Mouse (Mus musculus): ENCODE measurements at regions not wholly inside any gene's neighbourhood (a gene's known extent, or its start where the extent isn't known, plus 50 kb on each side); places are given as distances from the start of the nearest gene placed in this dataset.

DNA sequence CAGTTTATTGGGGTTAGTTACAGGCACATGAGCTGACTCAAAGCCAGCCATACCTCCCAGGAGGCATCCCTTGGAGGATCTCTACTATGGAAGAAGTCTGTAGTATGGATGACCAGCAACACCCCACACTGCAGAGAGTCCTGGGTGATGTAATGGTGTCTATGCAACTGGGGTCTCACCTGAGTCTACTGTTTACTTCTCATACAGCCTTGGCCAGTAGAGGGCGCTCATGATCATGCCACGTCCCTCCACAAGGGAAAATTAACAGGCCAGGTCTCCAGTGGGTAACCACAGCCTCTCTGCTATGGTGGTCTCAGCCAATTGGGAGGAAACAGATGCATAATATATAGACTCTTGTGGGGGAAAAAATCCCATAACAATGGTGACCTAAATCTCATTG lies 111.7 kb downstream of the Cdh26 start:
- peak in 1 of 2 experiments; percentile 78 for DNase-seq

DNA sequence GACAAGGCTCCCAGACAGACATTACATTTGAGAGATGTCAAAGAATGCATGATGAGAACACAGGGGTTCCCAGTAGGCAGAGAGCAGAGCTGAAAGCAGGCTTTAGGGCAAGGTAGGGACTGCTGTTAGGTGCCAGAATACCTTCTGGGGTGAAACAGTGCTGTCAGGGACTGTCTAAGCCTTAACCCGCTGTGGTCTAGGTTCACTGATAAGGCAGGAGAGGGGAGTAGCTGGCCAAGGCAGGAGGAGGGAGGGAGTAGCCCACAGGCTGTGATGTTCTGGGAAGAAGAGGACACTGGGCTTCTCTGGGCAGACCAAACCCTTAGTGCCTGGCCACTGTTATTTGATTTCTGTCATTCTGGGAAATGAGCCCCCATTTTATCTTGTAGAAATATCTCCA lies 114.1 kb downstream of the Cdh26 start:
- DNase-seq = no peak

DNA sequence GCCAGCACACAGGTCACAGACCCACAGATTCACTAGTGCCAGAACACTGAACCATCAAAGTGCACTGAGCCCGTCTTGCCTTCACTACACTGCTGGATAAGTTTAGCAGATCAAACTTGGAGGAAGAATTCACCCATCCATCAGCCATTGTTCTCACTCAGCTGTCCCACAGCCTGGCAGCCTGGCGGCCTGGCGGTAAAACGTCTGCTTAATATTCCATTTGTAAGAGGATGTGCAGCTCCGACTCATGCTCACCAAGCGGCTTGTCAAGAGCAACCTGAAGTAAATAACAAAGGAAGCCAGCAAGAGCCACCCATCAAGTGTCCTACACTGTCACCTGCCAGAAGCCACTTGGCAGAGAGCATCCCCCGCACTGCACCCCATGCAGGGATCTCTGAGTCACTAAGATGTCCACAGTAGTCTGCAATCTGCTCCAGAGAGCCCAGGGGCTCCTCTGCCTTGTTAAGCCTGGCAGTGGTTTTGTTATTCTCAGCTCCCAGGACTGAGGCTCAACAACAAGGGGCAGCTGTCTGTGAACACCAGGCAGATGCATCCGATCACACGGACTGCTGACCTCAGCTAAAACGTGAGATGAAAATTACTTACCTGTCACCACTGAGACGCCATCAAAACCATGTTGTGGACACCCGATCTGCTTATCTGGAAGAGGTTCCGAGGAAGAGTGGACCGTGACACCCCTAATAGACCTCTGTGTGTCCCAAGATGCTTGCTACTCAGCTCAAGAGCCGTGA lies 115.4 kb downstream of the Cdh26 start:
- no peak for DNase-seq

DNA sequence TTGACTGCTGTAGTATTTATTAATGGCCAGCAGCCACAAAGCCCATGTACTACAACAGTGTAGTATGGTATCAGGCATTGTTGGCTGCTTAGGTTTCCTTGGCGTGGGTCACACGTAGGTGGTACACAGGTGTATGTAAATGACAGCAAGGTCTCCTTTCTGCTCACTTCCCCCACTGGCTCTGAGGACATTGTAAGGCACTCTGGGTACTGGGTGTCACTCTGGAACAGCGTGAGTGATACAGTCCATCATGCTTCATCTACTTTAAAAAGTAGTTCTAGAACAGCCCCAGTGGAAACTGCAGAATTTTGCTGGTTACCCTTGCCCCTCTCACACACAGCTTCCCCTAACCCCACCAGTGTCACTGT lies 116.0 kb downstream of the Cdh26 start:
- no peak for DNase-seq

DNA sequence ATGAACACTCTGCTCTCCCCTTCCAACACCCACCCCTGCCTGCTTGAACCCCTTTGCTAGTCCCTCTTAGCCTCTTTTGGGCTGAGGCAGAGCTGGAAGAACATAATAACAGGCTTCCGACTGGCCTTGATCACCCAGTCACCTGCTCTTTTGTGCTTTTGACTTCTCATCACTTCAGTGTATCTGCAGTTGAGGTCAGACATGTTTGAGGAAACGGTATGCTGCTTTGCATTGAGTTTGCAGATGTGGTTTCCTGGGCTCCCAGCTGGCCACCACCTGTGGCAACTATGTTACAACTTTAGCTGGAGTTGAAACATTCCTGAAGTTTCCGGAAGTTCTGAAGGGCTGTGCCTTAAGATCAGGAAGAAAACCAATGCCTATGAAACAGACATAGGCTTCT lies 116.6 kb downstream of the Cdh26 start:
- no peak for DNase-seq

DNA sequence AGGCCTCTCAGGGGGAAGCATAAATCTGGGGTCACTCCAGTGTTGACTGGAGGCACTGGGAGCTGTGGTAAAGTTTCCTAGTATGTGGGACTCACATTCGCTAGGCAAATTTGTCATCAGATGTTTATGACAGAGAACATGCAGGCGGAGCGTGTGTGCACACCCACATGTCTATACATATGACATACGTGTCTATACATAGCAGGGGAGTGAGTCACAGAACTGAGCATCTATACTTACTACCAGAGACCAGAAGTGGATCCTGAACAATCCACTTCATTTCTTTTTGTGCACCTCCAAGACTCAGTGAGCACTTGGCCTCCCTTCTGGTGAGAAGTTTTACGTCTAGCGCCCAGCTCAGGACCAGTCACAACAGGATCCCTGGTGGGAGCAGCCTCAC lies 118.6 kb downstream of the Cdh26 start:
- no peak for DNase-seq

DNA sequence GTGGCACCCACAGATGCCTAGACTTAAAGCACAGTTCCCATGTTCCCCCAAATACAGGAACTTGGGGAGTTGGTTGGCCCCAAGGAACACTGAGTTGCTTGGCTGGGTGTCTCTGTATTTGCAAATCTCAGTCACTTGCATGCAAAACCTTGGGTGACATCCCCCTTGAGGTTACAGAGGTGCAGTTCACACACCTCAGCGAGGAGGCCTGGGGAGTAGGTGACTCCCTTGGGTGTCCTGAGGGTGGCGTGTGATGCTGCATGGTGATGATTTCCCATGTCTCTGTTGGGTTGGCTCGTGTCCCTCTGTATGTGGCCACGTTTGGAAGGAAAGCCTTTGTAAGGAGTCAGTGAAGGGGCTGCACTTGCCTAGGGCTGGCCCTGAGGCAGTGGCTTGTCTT lies 123.4 kb downstream of the Cdh26 start:
- no peak for DNase-seq

DNA sequence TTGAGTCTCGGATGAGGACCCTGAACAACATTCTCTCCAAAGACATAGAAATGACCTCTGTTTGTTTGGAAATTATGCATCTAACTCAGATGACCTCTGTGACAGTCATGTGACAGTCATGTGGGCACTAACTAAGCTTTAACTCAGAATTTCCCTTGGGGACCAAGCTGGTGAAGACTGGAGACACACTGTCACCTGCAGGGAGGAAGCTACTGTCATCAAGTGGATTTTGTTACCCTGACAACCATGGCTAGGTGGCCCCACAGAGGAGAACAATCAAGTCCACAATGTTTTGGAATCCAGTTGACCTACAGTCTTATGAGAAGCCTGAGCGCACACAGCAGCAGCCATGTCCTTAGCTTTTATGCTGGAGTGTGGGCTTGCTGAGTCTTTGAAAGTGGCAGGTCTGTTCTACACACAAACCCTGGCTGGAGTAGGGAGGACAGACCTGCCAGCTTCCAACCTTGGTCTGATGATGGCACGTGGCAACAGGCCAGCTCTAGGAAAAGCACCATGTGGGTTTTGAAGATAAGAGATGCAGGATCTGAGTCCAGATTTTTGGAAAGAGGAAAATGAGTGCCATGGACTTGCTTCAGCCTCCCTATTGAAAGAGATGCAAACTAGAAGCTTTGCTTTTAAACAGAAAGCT lies 125.5 kb downstream of the Cdh26 start:
- DNase-seq = no peak

DNA sequence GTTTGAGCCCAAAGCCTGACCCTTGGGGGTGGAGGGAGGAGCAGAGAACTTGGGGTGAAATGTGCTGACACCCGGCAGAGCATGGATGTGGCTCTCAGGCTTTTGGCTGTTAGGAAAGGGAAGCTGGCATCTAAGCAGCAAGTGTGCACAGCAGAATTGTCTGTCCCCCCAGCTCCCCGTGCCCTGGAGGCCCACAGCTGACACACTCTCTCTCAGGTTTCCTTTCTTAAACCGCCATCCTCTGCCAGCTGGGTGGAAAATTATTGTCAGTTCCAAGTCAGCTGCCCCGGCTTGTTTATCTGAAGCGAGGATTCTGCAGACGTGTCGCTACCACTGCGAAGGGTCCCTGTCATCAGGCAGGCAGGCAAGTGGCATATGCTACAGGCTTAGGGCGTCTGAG lies 127.6 kb downstream of the Cdh26 start:
- no peak for DNase-seq

DNA sequence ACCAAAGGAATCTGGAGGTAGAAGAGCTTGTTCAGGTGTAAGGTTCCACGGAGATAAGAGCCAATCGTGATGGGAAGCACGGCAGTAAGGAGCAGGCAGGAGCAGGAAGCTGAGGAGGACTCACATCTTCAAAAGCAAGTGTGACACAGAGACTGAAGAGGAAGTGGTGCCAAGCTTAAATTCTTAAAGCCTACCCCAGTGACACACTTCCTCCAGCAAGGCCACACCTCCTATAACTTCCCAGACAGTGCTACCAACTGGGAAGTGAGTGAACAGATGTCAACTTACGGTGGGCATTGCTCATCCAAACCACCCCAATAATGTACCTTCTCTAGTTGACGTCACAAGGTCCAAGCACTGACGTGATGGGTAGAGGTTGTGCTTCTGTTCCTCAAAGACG lies 133.0 kb downstream of the Cdh26 start:
- no peak for DNase-seq

DNA sequence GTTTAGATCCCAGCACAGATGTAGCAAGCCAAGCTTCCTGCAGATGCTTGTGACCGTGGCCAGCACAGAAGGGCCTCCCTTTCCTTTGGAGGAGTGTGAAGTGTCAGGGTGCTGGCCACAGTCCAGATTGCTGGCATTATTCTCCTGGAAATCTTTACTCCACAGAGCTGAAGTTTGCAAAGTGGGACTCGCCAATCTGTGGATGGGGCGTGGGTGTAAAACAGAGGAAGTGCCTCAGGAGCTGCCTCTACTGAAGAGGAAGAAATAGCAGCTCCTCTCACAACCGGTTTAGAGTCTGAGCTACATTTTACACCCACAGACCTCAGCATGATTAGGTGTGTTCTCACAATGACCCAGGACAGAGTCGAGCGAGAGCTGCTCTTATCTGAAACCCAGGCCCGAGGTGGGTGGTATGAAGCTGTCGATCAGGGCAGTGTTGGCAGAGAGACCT lies 135.1 kb downstream of the Cdh26 start:
- DNase-seq = peak; percentile 56 to 58

DNA sequence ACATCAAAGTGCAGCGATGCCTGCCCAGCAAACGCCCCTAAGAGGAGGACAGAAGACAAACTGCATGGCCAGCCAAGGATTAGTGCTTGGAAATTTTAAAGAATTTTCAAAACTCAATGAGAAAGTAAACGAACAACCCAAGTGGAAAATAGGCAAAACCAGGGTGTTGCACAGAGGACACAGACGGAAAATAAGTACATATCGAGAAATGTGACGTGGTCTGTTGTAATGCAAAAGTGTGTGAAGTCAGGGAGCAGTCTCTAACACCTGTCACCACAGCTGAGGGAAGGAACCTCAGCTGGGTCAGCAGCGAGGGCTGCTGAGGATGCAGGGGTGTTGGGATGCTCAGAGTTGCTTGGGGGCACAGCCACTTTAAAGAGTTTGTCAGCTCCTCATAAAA lies 137.2 kb downstream of the Cdh26 start:
- DNase-seq = peak in 1 of 2 experiments; percentile 5

DNA sequence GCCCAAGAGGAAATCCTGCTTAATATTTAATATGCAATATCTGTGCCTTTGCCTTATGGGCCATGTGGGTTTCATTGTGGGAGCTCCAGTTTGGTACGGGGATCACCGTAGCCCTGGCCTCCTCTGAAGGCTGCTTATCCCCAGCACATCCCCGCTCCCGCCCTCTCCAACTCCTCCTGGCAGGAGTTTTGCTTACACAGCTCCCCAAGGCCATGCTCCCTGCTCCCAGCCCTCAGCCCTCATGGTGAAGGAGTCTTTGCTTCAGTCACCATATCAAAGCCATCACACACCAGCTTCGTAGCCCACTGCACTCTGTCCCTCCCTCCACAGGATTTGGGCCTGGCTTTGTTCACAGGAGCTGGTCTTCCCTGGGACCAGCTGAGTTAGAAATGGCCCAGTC lies 142.0 kb downstream of the Cdh26 start:
- DNase-seq = no peak

DNA sequence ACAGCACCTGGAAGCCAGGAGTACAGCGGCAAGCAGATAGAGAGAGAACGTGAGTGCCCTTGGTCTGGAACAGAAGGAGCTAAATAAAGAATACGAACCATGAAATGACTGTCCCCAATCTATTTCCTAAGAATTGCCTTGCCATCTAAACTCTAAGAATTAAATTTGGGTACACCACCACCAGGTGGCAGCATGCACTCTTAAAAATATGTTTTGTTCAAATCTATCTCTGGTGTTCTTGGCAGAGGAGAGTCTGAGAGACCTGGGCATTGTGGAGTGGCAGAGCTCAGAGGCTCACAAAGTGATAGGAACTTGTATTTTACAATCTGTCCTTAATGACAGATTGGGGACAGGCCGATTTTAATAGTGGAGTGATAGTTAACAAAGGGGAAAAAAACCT lies 144.5 kb downstream of the Cdh26 start:
- peak; percentile 61 to 87 for DNase-seq

DNA sequence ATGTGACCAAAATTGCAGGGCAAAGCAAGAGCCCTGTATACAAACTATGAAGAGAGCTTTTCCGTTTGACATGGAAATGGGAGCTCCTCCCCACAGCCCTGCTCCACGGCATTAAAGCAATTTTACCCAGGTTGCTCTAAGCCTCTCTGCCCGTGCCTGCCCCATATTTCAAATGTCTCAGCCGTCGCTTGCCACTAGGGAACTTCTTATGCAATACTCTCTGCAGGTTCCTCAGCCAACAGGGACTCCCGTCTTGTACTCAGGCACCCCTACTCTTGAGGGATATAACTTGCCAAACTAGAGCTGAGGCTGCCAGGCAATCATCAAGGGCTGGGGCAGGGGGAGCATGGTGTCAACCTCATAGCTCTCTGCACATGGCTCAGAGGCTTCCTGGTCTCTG lies 145.1 kb downstream of the Cdh26 start:
- no peak for DNase-seq

DNA sequence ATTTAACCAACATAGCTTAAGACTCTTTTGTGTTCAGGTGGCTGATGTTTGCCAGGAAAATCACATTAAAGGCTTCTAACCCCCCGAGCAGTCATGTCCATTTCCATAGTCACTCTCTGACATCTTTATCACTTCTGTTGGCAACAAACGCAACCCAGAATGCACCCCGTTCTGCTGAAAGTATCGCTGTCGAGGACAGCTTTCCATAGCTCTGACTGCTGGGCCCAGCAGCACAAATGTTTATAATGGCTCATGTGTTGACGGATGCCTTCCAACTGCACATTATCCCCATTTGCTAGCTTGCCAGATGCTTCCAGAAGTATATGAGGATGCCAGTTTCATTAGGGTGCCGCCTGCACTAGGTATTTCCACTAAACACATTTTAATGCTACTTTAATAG lies 145.7 kb downstream of the Cdh26 start:
- no peak for DNase-seq

DNA sequence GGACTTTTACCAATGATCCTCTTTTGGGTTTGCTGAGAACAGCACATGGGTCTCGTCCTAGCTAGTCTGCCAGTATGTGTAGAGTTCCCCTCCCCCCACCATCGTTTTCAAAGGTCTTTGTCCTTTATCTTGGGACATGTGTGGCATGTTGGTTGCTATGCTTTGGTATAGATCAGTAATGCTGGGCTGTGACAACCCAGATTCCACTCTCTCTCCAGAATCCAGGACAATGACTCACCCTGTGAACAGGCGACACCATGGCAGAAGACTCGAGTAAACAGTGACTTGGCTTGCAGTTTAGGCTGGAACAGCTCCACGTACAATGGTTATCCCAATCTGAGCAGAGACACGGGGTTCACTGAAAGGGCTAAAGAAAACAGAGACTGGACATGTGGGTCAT lies 149.2 kb downstream of the Cdh26 start:
- no peak for DNase-seq

DNA sequence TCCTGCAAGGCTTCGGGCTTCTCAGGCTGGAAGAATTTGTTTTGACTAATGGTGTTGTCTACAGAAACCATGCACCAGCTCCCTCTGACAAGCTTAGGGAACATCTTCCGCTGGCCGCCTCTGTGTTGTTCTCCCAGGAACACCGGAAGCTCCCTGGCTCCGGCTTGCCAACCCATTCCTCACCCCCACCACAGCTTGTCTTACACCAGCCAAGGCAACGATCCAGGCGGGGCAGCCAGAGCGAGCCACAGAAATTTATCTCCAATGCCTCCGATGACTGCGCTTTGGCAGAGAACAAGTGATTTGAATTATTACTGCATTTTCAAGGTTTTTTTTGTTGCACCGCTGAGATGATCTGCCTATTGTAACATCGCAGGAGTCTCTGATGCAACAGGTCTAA lies 151.0 kb downstream of the Cdh26 start:
- peak; percentile 50 to 67 for DNase-seq

DNA sequence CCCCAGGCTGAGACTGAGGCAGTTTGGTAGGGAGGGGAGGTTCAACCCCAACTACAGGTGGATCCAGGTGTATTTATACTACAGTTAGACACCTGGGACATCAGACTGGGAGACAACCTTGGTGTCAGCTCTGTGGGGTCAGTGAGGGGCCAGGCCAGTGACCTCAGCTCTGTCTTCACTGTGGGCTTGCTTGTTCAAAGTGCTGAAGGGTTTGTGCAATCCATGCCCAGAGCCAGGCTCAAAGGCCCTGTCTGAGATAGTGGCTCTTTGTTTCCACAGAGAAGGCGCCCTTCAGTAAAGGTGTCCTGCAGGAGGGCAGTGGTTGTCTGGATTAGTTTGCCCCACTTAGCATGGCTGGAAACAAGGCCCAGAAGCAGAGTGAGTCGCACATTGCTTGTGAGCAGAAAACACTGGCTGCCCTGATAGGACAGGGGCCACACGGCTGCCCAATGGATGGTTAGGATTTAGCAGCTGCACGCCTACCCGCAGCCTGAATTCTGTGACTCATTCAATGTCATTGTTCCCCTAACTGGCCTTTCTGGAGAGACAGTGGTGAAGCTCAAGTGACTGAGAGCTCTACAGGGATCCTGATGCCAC lies 154.7 kb downstream of the Cdh26 start:
- no peak for DNase-seq

DNA sequence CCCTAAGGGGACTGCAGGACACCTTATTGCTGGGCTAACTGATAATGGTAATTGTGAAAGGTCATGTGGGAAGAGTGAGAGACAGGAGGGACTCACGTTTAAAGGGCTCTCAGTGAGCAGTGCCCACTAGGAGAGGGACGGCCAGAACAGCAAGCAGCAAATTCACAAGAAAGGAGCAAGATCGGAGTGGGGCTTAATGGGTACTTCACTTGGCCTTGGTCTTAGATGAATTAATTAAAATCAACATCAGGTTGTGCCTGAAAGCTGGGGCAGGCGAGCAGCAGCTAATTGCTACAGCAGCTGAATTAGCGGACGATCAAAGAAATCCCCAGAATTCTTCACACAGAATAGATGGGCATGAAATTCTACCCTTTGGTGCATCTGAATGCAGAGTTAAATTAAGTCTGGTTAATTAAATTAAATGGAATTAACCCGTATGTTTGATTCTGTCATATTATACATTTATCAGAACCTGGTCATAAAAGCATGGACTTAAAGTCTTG lies 156.9 kb downstream of the Cdh26 start:
- no peak for DNase-seq

DNA sequence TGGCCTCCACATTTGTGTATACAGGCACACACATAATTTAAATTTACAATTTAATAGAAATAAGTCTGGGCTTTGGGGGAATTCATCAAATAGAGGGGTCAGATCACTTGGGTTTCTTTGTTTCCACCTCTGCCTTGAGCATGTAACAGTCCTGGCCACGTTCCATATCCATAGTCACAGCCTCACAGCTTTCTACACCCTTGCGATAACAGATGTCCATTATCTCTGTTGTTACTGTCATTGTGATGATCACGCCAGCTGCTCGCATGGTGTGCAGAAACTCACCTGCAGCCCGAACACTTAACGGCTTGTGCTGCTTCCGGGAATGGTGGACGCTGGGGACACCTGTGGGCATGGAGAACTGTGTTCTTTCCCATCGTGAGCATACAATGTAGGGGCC lies 163.4 kb downstream of the Cdh26 start:
- DNase-seq = no peak

DNA sequence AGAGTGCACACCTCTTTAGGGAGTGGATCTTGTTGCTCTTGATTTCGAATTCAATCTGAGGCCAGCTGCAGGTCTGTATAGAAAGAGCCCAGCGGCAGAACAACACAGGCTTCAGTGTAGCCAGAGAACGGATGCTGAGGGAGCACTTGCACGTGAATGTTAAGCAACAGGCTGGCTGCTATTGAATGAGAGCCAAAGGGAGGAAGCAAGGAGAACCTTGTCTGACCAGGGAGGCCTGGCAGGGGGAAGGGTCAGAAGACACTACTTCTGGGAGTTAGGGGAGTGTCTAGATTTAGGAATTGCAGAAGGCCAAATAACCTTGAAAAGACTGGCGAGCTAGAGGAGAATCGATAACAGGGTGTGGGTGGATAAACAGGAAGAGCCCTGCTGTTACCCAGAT lies 163.8 kb downstream of the Cdh26 start:
- no peak for DNase-seq

DNA sequence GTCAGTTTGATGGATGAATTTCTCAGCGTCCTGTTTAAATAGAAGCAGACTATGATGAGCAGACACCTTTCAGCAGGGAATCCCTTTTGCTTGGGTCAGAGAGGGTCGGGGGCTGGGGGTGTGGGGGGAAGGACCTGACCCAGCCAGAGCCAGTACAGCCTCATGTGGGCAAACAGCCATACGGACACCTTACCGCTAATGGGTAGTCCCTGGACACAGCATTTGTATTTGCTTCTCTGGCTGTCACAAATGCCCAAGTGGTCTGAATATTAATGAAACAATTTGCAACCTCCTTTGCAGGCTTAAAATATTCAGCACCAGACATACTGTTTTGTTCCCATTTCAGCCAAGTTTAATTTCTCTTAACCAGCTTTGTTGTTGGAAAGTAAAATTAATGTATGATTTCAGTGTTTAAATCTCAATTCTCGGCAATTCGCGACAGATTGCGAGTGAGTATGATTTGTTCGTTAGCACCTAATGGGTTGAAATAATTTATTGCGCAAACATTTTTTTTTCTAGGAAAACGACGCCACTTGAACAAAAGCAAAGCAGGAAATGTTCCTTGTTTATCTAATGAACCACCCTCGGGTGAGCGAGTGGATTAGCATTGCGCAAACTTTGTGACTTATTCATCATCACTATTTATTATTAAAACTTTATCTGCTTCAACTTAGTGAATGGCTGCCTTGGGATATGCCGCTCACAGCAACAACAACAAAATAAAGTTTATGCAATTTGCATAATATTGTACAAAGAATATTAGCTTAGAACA lies 166.2 kb downstream of the Cdh26 start:
- no peak for DNase-seq
